Mouse (Mus musculus) liver, embryonic 14.5 days (tissue): ENCODE data around the gene Rnf186. TPM values are rescaled to one million over a fixed set of nuclear protein-coding genes. Genes with fewer than 3 reads are reported as not detected.

Experiments
- ATAC-seq: fragments of 200-750 bp; cut with Nextera tagmentation; 2 replicates; pipeline ENCODE4 v1.8.0; 2017; ENCODE audit warnings: moderate number of reproducible peaks, mild to moderate bottlenecking, moderate library complexity; ENCODE audit not compliant: insufficient read depth
- DNase-seq, 3 experiments: peaks; one replicate each; pipeline ENCODE4 v3.0.0-alpha.2; 2012 to 2013; ENCODE audit warnings: low read depth in 3 of 3, low spot score in 3 of 3
- H3K27ac ChIP-seq: fragments of 300-500 bp; sonication (generic); 2 replicates; pipeline ENCODE4 v1.5.1; 2014; ENCODE audit warnings: moderate library complexity, mild to moderate bottlenecking, control low read depth, inconsistent platforms
- H3K27me3 ChIP-seq: fragments of 300-500 bp; sonication (generic); 2 replicates; pipeline ENCODE4 v1.6.1; 2014; ENCODE audit warnings: mild to moderate bottlenecking, low read length, moderate library complexity; ENCODE audit not compliant: control insufficient read depth, insufficient read depth
- H3K36me3 ChIP-seq: fragments of 300-500 bp; sonication (generic); replicated peaks from 2 replicates; pipeline ENCODE4 v1.6.1; 2014; ENCODE audit warnings: low read depth; ENCODE audit not compliant: control insufficient read depth, insufficient read depth
- H3K4me1 ChIP-seq, 2 experiments: fragments of 200-500 bp in 1 of 2; fragments of 300-500 bp in 1 of 2; sonication (generic) in 1 of 2; replicated peaks; 2 replicates each; pipeline ENCODE4 v1.6.1; 2012 to 2014; ENCODE audit warnings: antibody characterized with exemption in 1 of 2, inconsistent platforms in 1 of 2, low read length in 1 of 2; ENCODE audit not compliant: control insufficient read depth in 2 of 2, insufficient read depth in 2 of 2
- H3K4me2 ChIP-seq: fragments of 300-500 bp; sonication (generic); 2 replicates; pipeline ENCODE4 v1.6.1; 2014; ENCODE audit warnings: low read depth, mild to moderate bottlenecking, control low read depth, moderate library complexity
- H3K4me3 ChIP-seq, 2 experiments: fragments of 200-500 bp in 1 of 2; fragments of 300-500 bp in 1 of 2; sonication (generic) in 1 of 2; 2 replicates each; pipeline ENCODE4 v1.5.1; 2012 to 2014; ENCODE audit warnings: low read depth in 2 of 2, low read length in 2 of 2, mild to moderate bottlenecking in 2 of 2, control low read depth in 1 of 2, inconsistent platforms in 1 of 2, moderate library complexity in 1 of 2; ENCODE audit not compliant: insufficient read depth in 1 of 2
- H3K9ac ChIP-seq: fragments of 300-500 bp; sonication (generic); replicated peaks from 2 replicates; pipeline ENCODE4 v1.6.1; 2014; ENCODE audit warnings: mild to moderate bottlenecking, control low read depth, moderate library complexity
- H3K9me3 ChIP-seq: fragments of 300-500 bp; sonication (generic); 2 replicates; pipeline ENCODE4 v1.6.1; 2016; ENCODE audit warnings: low read length, mixed read lengths; ENCODE audit not compliant: control insufficient read depth
- CTCF ChIP-seq: IDR thresholded peaks from 2 replicates; pipeline ENCODE4 v1.5.1; 2016; ENCODE audit warnings: antibody characterized with exemption, low read depth, control low read depth
- EP300 ChIP-seq: IDR thresholded peaks from 2 replicates; pipeline ENCODE4 v1.6.1; 2016; ENCODE audit warnings: antibody characterized with exemption, low read depth
- WGBS: fragments of 180-500 bp; shearing (Covaris S2); extraction: QIAGEN DNeasy Blood & Tissue Kit; methylation state at CpG from one replicate; pipeline ENCODE4 v1.1.7; 2014; ENCODE audit not compliant: insufficient replicate concordance; 5-methylcytosine and 5-hydroxymethylcytosine counted together
- polyA plus RNA-seq, 2 experiments: library from polyadenylated mRNA; depleted of rRNA in 1 of 2; stranded (reverse) in 1 of 2; unstranded in 1 of 2; fragments of >200 nt; fragmentation: Nextera tagmentation in 1 of 2; extraction: Ambion mirVana in 1 of 2; gene quantifications; 2 replicates each; pipeline versions ENCODE4 v1.2.1 to v1.2.3; 2012 to 2014

Rnf186 gene
- polyA plus RNA-seq, 2 experiments, result 0.13 to 0.18 TPM

DNA sequence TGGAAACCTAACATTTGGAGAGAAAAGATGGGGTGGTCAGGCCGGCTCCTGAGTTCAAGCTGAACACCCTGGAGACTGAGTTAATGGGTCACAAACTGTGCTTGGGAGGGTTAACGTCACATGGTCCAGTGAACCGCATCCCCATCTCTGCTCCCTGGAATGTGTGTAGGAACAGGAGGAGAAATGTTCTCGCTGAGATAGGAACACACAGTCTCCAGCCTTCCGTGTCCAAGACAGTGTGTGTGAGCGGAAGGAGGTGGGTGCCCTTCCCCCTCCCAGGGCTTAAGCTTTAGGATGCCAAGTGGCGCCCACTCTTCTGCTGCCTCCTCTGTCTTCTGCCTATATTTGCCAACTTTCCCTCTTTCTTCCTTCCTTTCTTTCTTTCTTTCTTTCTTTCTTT, 7.0 kb upstream of the Rnf186 start:
- Histone ChIP-seq H3K27me3 (no peaks in the 10 kb centered on the region), H3K9ac (no peak overlapping the region), H3K36me3 (no peaks in the 10 kb centered on the region), H3K4me3 (no peak overlapping the region), H3K4me2 (no peak overlapping the region), H3K9me3 (no peaks in the 10 kb centered on the region), H3K27ac (no peak overlapping the region), H3K4me1 (no peaks in the 10 kb centered on the region)
- no peak for ATAC-seq
- no peak for TF ChIP-seq EP300
- no peak for TF ChIP-seq CTCF
- no peak for DNase-seq
- WGBS, result 54% methylated on average over 7 of the region's 7 CpGs

- TF ChIP-seq EP300 (no peak), CTCF (no peak)
- 48% methylated on average over 5 of the region's 5 CpGs for WGBS
These were observed 4.2 kb upstream of the Rnf186 start for GRCm38 (mm10) chr4:138962719-138963118.

DNA sequence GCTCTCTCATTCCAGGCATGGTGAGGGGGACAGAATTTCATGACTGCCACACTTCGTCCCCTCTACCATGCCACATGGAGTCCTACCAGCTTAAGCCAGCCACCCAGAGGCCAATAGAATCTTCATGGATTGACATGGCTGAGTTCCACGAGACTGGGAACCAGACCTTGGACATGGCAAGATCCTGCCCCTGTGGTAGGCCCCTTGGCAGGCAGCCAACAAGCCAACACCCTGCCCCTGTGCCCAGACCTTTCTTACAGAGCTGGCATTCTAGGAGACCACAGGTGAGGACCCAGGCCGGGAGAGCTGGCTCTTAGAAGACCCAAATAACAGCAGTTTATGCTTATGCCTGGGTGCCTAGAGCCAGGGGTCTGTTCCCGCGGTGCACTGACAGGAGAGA, 1.0 kb upstream of the Rnf186 start:
- H3K27me3 ChIP-seq, result no peaks in the 10 kb centered on the region
- WGBS, result 54% methylated on average over 5 of the region's 5 CpGs
- H3K4me1 ChIP-seq, result peaks cover 0 to 7% of the 10 kb centered on the region in 2 experiments; a peak in 3 of 4 replicates
- DNase-seq (no peak), ATAC-seq (no peak)
- H3K4me2 ChIP-seq, result no peak overlapping the region
- no peak overlapping the region for H3K27ac ChIP-seq
- H3K4me3 ChIP-seq, result no peak overlapping the region
- TF ChIP-seq CTCF (no peak), EP300 (no peak)
- no peak overlapping the region for H3K9ac ChIP-seq
- H3K36me3 ChIP-seq, result no peaks in the 10 kb centered on the region
- H3K9me3 ChIP-seq, result no peaks in the 10 kb centered on the region

More at GRCm38 (mm10) chr4:138962719-138963118, 4.2 kb upstream of the Rnf186 start:
- DNase-seq (no peak), ATAC-seq (no peak)
- Histone ChIP-seq H3K36me3 (no peaks in the 10 kb centered on the region), H3K27me3 (no peaks in the 10 kb centered on the region), H3K9me3 (no peaks in the 10 kb centered on the region), H3K27ac (no peak overlapping the region), H3K4me2 (no peak overlapping the region), H3K4me3 (no peak overlapping the region), H3K9ac (no peak overlapping the region), H3K4me1 (no peaks in the 10 kb centered on the region; a peak in 1 of 4 replicates)

GRCm38 (mm10) chr4:138967485-138967884, 573 bp downstream of the Rnf186 start:
- no peak overlapping the region for H3K9ac ChIP-seq

DNA sequence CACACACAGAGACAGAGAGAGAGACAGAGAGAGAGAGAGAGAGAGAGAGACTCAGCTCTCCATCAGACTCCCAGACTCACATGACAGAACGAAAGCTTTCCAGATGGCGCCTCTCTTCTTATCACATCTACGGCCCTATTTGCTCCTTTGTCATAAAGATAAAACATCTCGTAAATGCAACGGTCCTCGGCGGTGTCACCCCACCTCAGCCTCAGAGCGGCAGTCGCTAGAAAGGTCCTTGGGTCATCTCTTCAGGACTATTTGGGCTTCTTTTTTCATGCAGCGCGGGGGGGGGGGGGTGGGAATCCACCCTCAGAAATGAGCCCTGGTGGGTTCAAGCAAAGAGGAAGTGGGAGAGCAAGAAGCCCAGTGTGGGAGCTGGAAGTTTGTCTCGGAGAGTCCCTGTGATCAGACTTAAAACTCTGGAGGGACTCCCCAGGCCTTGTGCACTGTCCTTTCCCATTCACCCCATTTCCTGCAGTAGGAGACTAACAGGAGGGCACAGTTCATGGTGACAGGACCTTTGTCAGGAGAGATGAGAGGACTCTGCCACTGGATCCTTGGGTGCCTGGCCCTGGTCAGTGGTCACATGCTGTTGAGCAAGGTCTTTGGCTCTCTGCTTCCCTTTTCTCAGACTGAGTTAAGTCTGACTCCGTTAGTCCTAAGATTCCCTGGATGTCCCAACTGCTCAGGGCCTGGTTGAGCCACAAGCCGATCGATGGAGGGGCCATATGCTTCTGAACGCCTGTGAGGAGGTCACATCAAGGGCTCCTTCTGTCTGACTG, 2.1 kb downstream of the Rnf186 start:
- 37% methylated on average over 16 of the region's 16 CpGs for WGBS
- H3K9me3 ChIP-seq, result no peaks in the 10 kb centered on the region
- H3K4me1 ChIP-seq, result peaks cover 0 to 13% of the 10 kb centered on the region in 2 experiments; a peak in 3 of 4 replicates
- DNase-seq, result no peak
- no peaks in the 10 kb centered on the region for H3K36me3 ChIP-seq
- TF ChIP-seq EP300 (no peak), CTCF (no peak)
- no peak overlapping the region for H3K4me3 ChIP-seq
- ATAC-seq, result no peak
- H3K9ac ChIP-seq, result no peak overlapping the region
- no peaks in the 10 kb centered on the region for H3K27me3 ChIP-seq
- H3K27ac ChIP-seq, result no peak overlapping the region
- H3K4me2 ChIP-seq, result no peak overlapping the region

More at GRCm38 (mm10) chr4:138967485-138967884, 573 bp downstream of the Rnf186 start:
- H3K4me3 ChIP-seq, result no peak overlapping the region
- TF ChIP-seq EP300 (no peak), CTCF (no peak)
- WGBS, result 68% methylated on average over 15 of the region's 15 CpGs
- H3K36me3 ChIP-seq, result no peaks in the 10 kb centered on the region
- peaks cover 0 to 13% of the 10 kb centered on the region in 2 experiments; a peak in 3 of 4 replicates for H3K4me1 ChIP-seq
- H3K4me2 ChIP-seq, result no peak overlapping the region
- no peaks in the 10 kb centered on the region for H3K9me3 ChIP-seq
- no peak for DNase-seq
- no peak for ATAC-seq
- H3K27me3 ChIP-seq, result no peaks in the 10 kb centered on the region
- no peak overlapping the region for H3K27ac ChIP-seq
